Mouse (Mus musculus) MEL (cell line): ENCODE measurements around the gene Nprl3. TPM values are rescaled to one million over a fixed set of nuclear protein-coding genes. Genes with fewer than 3 reads are reported as not detected.

ENCODE experiments used
- DNase-seq: peaks from one replicate; pipeline ENCODE4 v3.0.0; 2011; ENCODE audit warnings: low read depth, low spot score
- H3K27ac ChIP-seq: 2 replicates; pipeline ENCODE4 v1.5.1; 2012; ENCODE audit warnings: low read depth, mild to moderate bottlenecking, control low read depth, low read length, moderate library complexity; ENCODE audit not compliant: control insufficient read depth
- H3K27me3 ChIP-seq, 2 experiments: fragments of 150-350 bp in 1 of 2; sonication (generic) in 1 of 2; 2 replicates each; pipeline ENCODE4 v1.6.1; 2012; ENCODE audit warnings: low read length in 2 of 2, mild to moderate bottlenecking in 2 of 2, improper control_type of control experiment in 1 of 2, moderate library complexity in 1 of 2; ENCODE audit not compliant: insufficient read depth in 2 of 2, control insufficient read depth in 1 of 2
- H3K36me3 ChIP-seq, 2 experiments: 2 replicates each; pipeline ENCODE4 v1.6.1; 2012 to 2014; ENCODE audit warnings: low read length in 2 of 2, improper control_type of control experiment in 1 of 2, inconsistent platforms in 1 of 2, mild to moderate bottlenecking in 1 of 2; ENCODE audit not compliant: insufficient read depth in 2 of 2, control insufficient read depth in 1 of 2
- H3K4me1 ChIP-seq, 2 experiments: fragments of 150-350 bp in 1 of 2; sonication (generic) in 1 of 2; 2 replicates each; pipeline ENCODE4 v1.6.1; 2012; ENCODE audit warnings: low read length in 2 of 2, improper control_type of control experiment in 1 of 2, mild to moderate bottlenecking in 1 of 2; ENCODE audit not compliant: insufficient read depth in 2 of 2, control insufficient read depth in 1 of 2
- H3K4me3 ChIP-seq, 2 experiments: fragments of 150-350 bp in 1 of 2; sonication (generic) in 1 of 2; 2 replicates each; pipeline ENCODE4 v1.5.1; 2012; ENCODE audit warnings: low read depth in 2 of 2, low read length in 2 of 2, mild to moderate bottlenecking in 2 of 2, moderate library complexity in 2 of 2, control low read depth in 1 of 2, improper control_type of control experiment in 1 of 2; ENCODE audit not compliant: control insufficient read depth in 1 of 2, insufficient read depth in 1 of 2
- H3K79me2 ChIP-seq: 2 replicates; pipeline ENCODE4 v1.6.1; 2012; ENCODE audit warnings: mild to moderate bottlenecking, low read length, moderate library complexity; ENCODE audit not compliant: control insufficient read depth, poor library complexity, insufficient read depth
- H3K9ac ChIP-seq: 2 replicates; pipeline ENCODE4 v1.6.1; 2012; ENCODE audit warnings: low read depth, mild to moderate bottlenecking, control low read depth, low read length, moderate library complexity; ENCODE audit not compliant: control insufficient read depth, poor library complexity, severe bottlenecking
- H3K9me3 ChIP-seq: fragments of 150-350 bp; sonication (generic); replicated peaks from 2 replicates; pipeline ENCODE4 v1.6.1; 2012; ENCODE audit warnings: mild to moderate bottlenecking, low read length, improper control_type of control experiment, moderate library complexity; ENCODE audit not compliant: insufficient read depth
- BHLHE40 ChIP-seq: IDR thresholded peaks from 2 replicates; pipeline ENCODE4 v1.6.1; 2012; ENCODE audit warnings: low read depth, mild to moderate bottlenecking, inconsistent platforms, low read length, improper control_type of control experiment, borderline replicate concordance
- CHD2 ChIP-seq: IDR thresholded peaks from 2 replicates; pipeline ENCODE4 v1.6.1; 2011; ENCODE audit warnings: low read length, improper control_type of control experiment
- CTCF ChIP-seq, 3 experiments: IDR thresholded peaks in 2 of 3; conservative IDR thresholded peaks in 1 of 3; 2 replicates each; pipeline ENCODE4 v1.5.1; 2011 to 2012; ENCODE audit warnings: low read length in 3 of 3, low read depth in 2 of 3, mild to moderate bottlenecking in 2 of 3, improper control_type of control experiment in 1 of 3, inconsistent platforms in 1 of 3, mixed read lengths in 1 of 3, moderate library complexity in 1 of 3; ENCODE audit not compliant: control insufficient read depth in 1 of 3, insufficient read depth in 1 of 3, poor library complexity in 1 of 3, severe bottlenecking in 1 of 3
- ELF1 ChIP-seq: IDR thresholded peaks from 2 replicates; pipeline ENCODE4 v1.6.1; 2014; ENCODE audit warnings: low read depth, mild to moderate bottlenecking, inconsistent platforms, low read length, improper control_type of control experiment, moderate library complexity
- ETS1 ChIP-seq: IDR thresholded peaks from 2 replicates; pipeline ENCODE4 v1.6.1; 2012; ENCODE audit warnings: low read depth, mild to moderate bottlenecking, inconsistent platforms, low read length, improper control_type of control experiment, moderate library complexity
- GATA1 ChIP-seq: IDR thresholded peaks from 2 replicates; pipeline ENCODE4 v1.6.1; 2011; ENCODE audit warnings: low read depth, low read length, improper control_type of control experiment
- HCFC1 ChIP-seq: IDR thresholded peaks from 2 replicates; pipeline ENCODE4 v1.6.1; 2012; ENCODE audit warnings: low read depth, mild to moderate bottlenecking, inconsistent platforms, low read length, improper control_type of control experiment, moderate library complexity
- MAFK ChIP-seq: IDR thresholded peaks from 2 replicates; pipeline ENCODE4 v1.6.1; 2011; ENCODE audit warnings: low read depth, mild to moderate bottlenecking, low read length, improper control_type of control experiment, borderline replicate concordance
- MAX ChIP-seq: IDR thresholded peaks from 2 replicates; pipeline ENCODE4 v1.6.1; 2011; ENCODE audit warnings: low read length, improper control_type of control experiment
- MXI1 ChIP-seq: IDR thresholded peaks from 2 replicates; pipeline ENCODE4 v1.6.1; 2011; ENCODE audit warnings: mild to moderate bottlenecking, low read depth, low read length, improper control_type of control experiment
- MYB ChIP-seq: IDR thresholded peaks from 2 replicates; pipeline ENCODE4 v1.6.1; 2011; ENCODE audit warnings: mild to moderate bottlenecking, low read depth, low read length, improper control_type of control experiment
- MYC ChIP-seq: IDR thresholded peaks from 2 replicates; pipeline ENCODE4 v1.6.1; 2011; ENCODE audit warnings: low read depth, mild to moderate bottlenecking, low read length, improper control_type of control experiment, moderate library complexity
- NELFE ChIP-seq: IDR thresholded peaks from 2 replicates; pipeline ENCODE4 v1.6.1; 2011; ENCODE audit warnings: low read depth, low read length, improper control_type of control experiment
- NRF1 ChIP-seq: IDR thresholded peaks from 2 replicates; pipeline ENCODE4 v1.6.1; 2014; ENCODE audit warnings: low read depth, mild to moderate bottlenecking, inconsistent platforms, low read length, improper control_type of control experiment, moderate library complexity; ENCODE audit not compliant: poor library complexity, insufficient read depth, severe bottlenecking
- POLR2AphosphoS2 ChIP-seq: IDR thresholded peaks from 2 replicates; pipeline ENCODE4 v1.6.1; 2011; ENCODE audit warnings: low read length, improper control_type of control experiment
- POLR2AphosphoS5 ChIP-seq: IDR thresholded peaks from 2 replicates; pipeline ENCODE4 v1.6.1; 2012; ENCODE audit warnings: low read depth, borderline replicate concordance, mild to moderate bottlenecking, inconsistent platforms, low read length, moderate library complexity, mixed read lengths
- RCOR1 ChIP-seq: IDR thresholded peaks from 2 replicates; pipeline ENCODE4 v1.6.1; 2012; ENCODE audit warnings: low read depth, mild to moderate bottlenecking, inconsistent platforms, low read length, improper control_type of control experiment
- TAL1 ChIP-seq: IDR thresholded peaks from 2 replicates; pipeline ENCODE4 v1.6.1; 2012; ENCODE audit warnings: mild to moderate bottlenecking, inconsistent platforms, low read length, moderate library complexity, mixed read lengths
- TBP ChIP-seq: IDR thresholded peaks from 2 replicates; pipeline ENCODE4 v1.8.0; 2011; ENCODE audit warnings: low read depth, low read length, improper control_type of control experiment
- TCF12 ChIP-seq: IDR thresholded peaks from 2 replicates; pipeline ENCODE4 v1.6.1; 2014; ENCODE audit warnings: low read depth, mild to moderate bottlenecking, inconsistent platforms, low read length, improper control_type of control experiment, moderate library complexity
- UBTF ChIP-seq: IDR thresholded peaks from 2 replicates; pipeline ENCODE4 v1.6.1; 2012; ENCODE audit warnings: low read depth, mild to moderate bottlenecking, inconsistent platforms, low read length, improper control_type of control experiment, moderate library complexity, borderline replicate concordance; ENCODE audit not compliant: insufficient read depth
- USF1 ChIP-seq: IDR thresholded peaks from 2 replicates; pipeline ENCODE4 v1.6.1; 2014; ENCODE audit warnings: low read depth, mild to moderate bottlenecking, inconsistent platforms, low read length, improper control_type of control experiment, moderate library complexity
- USF2 ChIP-seq, 2 experiments: IDR thresholded peaks; 2 replicates each; pipeline ENCODE4 v1.6.1; 2011 to 2012; ENCODE audit warnings: improper control_type of control experiment in 2 of 2, low read length in 2 of 2, borderline replicate concordance in 1 of 2, inconsistent platforms in 1 of 2, low read depth in 1 of 2, mild to moderate bottlenecking in 1 of 2; ENCODE audit not compliant: insufficient read depth in 1 of 2
- ZMIZ1 ChIP-seq: IDR thresholded peaks from 2 replicates; pipeline ENCODE4 v1.6.1; 2012; ENCODE audit warnings: low read depth, mild to moderate bottlenecking, inconsistent platforms, low read length, improper control_type of control experiment, moderate library complexity
- polyA plus RNA-seq, 2 experiments: library from polyadenylated mRNA; stranded (reverse) in 1 of 2; unstranded in 1 of 2; fragments of >175 nt in 1 of 2; fragments of >200 nt in 1 of 2; gene quantifications; 2 replicates each; pipeline versions ENCODE4 v1.2.1 to v1.2.4; 2012; ENCODE audit warnings: low replicate concordance in 2 of 2, low read depth in 1 of 2; ENCODE audit not compliant: insufficient read length in 2 of 2, insufficient read depth in 1 of 2, missing spikeins in 1 of 2
- total RNA-seq: library from RNA; depleted of rRNA; stranded (reverse); fragments of 300-350 nt; gene quantifications from 2 replicates; pipeline ENCODE4 v1.2.3, GENCODE M21; 2012

Gene Nprl3
- total and polyA plus RNA-seq, 3 experiments: 14.1 to 18.4 TPM; not detected in 1

DNA sequence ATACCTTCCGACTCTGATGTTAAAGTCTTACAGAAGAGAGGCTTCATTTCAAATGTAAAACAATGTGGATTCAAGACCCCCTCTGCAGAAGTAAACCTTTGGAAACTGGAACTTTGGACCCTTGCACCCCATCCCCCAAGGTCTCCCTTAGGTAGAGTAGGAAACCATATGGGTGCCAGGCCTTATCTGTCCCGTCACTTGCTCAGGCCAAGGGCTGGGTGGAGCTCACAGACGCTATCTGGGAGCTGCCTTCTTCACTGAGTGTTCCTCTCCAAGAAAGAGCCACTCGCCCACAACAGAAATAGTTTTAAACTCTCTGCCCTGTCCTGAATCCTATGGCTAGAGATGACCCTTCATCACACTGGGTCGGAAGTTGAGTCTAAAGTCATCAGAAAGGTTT, 1.4 kb upstream of the Nprl3 start (continued):
- TF ChIP-seq HCFC1 (peak; percentile 39; the same call in 1 of the 2 replicates), MYC (0 out of 2 replicates have a peak, but pooled peaks have one; percentile 32), GATA1 (peak; percentile 92), ZMIZ1 (0 out of 2 replicates have a peak, but pooled peaks have one; percentile 36), TAL1 (peak; percentile 88), MAX (no peak), MXI1 (no peak), TBP (no peak), NELFE (peak; percentile 43), USF2 (IDR thresholded peaks at IDR 0.05; ENCODE audit: borderline replicate concordance in 1 of 2, insufficient read depth in 1 of 2, low read depth in 1 of 2, low read length in 2 of 2) (no peak), CHD2 (peak; percentile 70), USF1 (no peak), MAFK (0 out of 2 replicates have a peak, but pooled peaks have one; percentile 51), MYB (no peak), POLR2AphosphoS5 (no peak), NRF1 (no peak), RCOR1 (peak; percentile 63; the same call in 1 of the 2 replicates), TCF12 (peak; percentile 95), UBTF (no peak), ETS1 (peak; percentile 91)

GRCm38 (mm10) chr11:32267964-32268363, 457 bp upstream of the Nprl3 start:
- peak overlapping the region; percentile 74 for H3K27ac ChIP-seq
- peaks cover 5% of the 10 kb centered on the region for H3K79me2 ChIP-seq
- peaks cover 0 to 48% of the 10 kb centered on the region in 2 experiments; a peak in 2 of 4 replicates for H3K36me3 ChIP-seq
- H3K4me3 ChIP-seq: peak overlapping the region; percentile 32 to 74
- H3K4me1 ChIP-seq: peaks cover 28 to 47% of the 10 kb centered on the region in 2 experiments
- no peaks in the 10 kb centered on the region for H3K27me3 ChIP-seq
- DNase-seq: peak; percentile 45
- TF ChIP-seq BHLHE40: no peak
- TF ChIP-seq MAFK: no peak
- TF ChIP-seq NRF1: no peak
- no peak for TF ChIP-seq USF1
- TF ChIP-seq RCOR1: no peak
- TF ChIP-seq GATA1: no peak
- no peak for TF ChIP-seq ELF1
- no peak for TF ChIP-seq CTCF (IDR thresholded peaks at IDR 0.05 in 2 of 3, conservative IDR thresholded peaks at IDR 0.05 in 1 of 3; ENCODE audit: control insufficient read depth in 1 of 3, insufficient read depth in 1 of 3, low read depth in 2 of 3, low read length in 3 of 3, poor library complexity in 1 of 3, severe bottlenecking in 1 of 3)
- no peak for TF ChIP-seq TCF12
- no peak for TF ChIP-seq MXI1
- TF ChIP-seq POLR2AphosphoS2: no peak
- TF ChIP-seq USF2 (IDR thresholded peaks at IDR 0.05; ENCODE audit: borderline replicate concordance in 1 of 2, insufficient read depth in 1 of 2, low read depth in 1 of 2, low read length in 2 of 2): no peak
- TF ChIP-seq POLR2AphosphoS5: no peak
- TF ChIP-seq TBP: no peak
- TF ChIP-seq ETS1: no peak
- H3K9ac ChIP-seq: peak overlapping the region; percentile 63
- no peaks in the 10 kb centered on the region for H3K9me3 ChIP-seq
